Mouse (Mus musculus) kidney, postnatal 14 days (tissue): ENCODE measurements around the gene Sphkap.
A peak's percentile ranks its signal among the peaks of the same experiment; 100 is the strongest.

Source experiments
- DNase-seq: peaks from one replicate; pipeline ENCODE4 v3.0.0; 2022; ENCODE audit warnings: mixed read lengths

Gene Sphkap

GRCm38 (mm10) chr1:83408021-83408464, at the start of gene Sphkap:
Sphkap (minus strand) TSS chr1:83408200.
- peak; percentile 32 for DNase-seq

GRCm38 (mm10) chr1:83451291-83451690, 43.3 kb upstream of the Sphkap start:
- DNase-seq = no peak

GRCm38 (mm10) chr1:83440422-83440821, 32.4 kb upstream of the Sphkap start:
- no peak for DNase-seq

- no peak for DNase-seq
These were observed 25.9 kb upstream of the Sphkap start for GRCm38 (mm10) chr1:83433932-83434331.

GRCm38 (mm10) chr1:83429866-83430265, 21.9 kb upstream of the Sphkap start:
- no peak for DNase-seq

GRCm38 (mm10) chr1:83407616-83408015, 384 bp downstream of the Sphkap start:
- DNase-seq = no peak

GRCm38 (mm10) chr1:83406882-83407549, 984 bp downstream of the Sphkap start:
- no peak for DNase-seq

- DNase-seq = no peak
These were observed 6.9 kb downstream of the Sphkap start for GRCm38 (mm10) chr1:83401079-83401478.

GRCm38 (mm10) chr1:83396284-83396683, 11.7 kb downstream of the Sphkap start:
- DNase-seq = no peak

GRCm38 (mm10) chr1:83395559-83395958, 12.4 kb downstream of the Sphkap start:
- no peak for DNase-seq

GRCm38 (mm10) chr1:83389419-83389818, 18.6 kb downstream of the Sphkap start:
- DNase-seq = no peak

GRCm38 (mm10) chr1:83377404-83377803, 30.6 kb downstream of the Sphkap start:
- no peak for DNase-seq

GRCm38 (mm10) chr1:83366456-83366855, 41.5 kb downstream of the Sphkap start:
- DNase-seq = no peak

GRCm38 (mm10) chr1:83362168-83362567, 45.8 kb downstream of the Sphkap start:
- no peak for DNase-seq

- no peak for DNase-seq
These were observed 61.5 kb downstream of the Sphkap start for GRCm38 (mm10) chr1:83346453-83346852.

GRCm38 (mm10) chr1:83345572-83345971, 62.4 kb downstream of the Sphkap start:
- no peak for DNase-seq

GRCm38 (mm10) chr1:83345069-83345468, 62.9 kb downstream of the Sphkap start:
- DNase-seq = no peak

GRCm38 (mm10) chr1:83342726-83343250, 65.2 kb downstream of the Sphkap start:
- no peak for DNase-seq

- DNase-seq = no peak
These were observed 68.6 kb downstream of the Sphkap start for GRCm38 (mm10) chr1:83339358-83339757.

- no peak for DNase-seq
These were observed 91.1 kb downstream of the Sphkap start for GRCm38 (mm10) chr1:83316917-83317316.

GRCm38 (mm10) chr1:83315146-83315545, 92.9 kb downstream of the Sphkap start:
- DNase-seq = no peak

GRCm38 (mm10) chr1:83311607-83312295, 96.2 kb downstream of the Sphkap start:
- no peak for DNase-seq

GRCm38 (mm10) chr1:83297137-83298076, 110.6 kb downstream of the Sphkap start:
- no peak for DNase-seq
